Mouse (Mus musculus): ENCODE data around the gene Rab26.

Rab26 gene

DNA sequence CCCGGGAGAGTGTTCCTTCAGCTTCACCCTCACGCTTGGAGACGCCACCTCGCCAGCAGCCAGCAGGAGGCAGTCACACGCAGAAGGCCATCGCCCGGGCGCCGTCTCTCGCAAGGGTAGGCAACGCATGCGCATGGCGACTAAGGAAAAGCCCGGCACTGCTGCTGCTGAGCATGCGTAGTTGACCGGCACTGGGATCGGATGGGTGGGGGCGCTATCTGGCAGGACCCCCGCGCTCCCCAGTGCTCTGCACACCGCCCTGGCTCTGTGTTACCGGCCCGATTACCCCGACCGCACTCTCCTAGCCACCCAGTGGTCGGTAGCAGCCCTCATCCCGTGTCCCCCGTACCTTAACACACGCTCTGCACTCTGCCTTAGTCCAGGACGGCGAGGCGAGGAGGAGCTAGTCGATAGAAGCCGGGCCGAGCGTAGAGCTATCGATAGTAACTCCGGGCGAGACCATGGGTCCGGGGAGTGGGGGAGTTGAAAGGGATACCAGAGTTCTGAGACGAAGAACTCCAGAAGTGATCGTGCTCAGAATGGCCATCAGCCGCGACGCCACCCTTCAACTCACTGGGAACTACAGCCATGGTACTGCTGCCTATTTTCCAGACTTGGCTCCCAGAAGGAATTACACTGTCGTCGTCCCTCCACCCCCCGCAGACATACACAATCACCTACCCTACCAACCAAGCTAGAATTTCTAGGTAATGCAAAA is 55.2 kb downstream of the Rab26 start, which contains the start of gene Mlst8:
Gene Mlst8, minus strand, starts transcription at position 416 of the 718 bp plus-strand sequence.
- DNase-seq (ENCODE audit: low spot score): peak; percentile 97

DNA sequence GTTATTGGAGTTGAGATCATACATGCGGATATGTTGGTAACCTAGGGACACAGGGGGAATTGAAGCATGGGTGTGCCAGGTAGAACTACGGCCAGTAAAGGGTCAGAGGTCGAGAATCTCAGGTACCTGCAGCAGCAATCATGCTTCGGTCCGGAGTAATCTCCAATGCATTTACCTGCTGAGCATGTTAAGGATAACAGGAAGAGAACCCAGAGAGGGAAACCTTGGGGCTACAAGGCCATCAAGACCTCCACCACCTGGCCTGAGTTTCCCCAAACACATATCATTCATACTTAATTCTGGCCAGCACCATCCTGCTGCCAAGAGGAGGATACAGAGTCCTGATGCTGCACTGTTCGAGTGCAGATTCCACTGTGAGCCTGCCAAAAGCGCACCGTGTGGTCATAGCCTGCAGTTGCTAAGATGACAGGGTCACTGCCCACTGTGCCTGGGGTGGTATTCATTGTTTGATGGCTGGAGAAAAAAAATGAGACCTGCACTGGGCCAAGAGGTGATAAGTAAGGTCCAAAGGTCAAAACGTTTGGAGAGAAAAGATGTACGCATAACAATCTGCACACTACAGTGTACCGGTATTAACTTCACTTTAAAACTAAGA is 55.9 kb downstream of the Rab26 start:
- no peak for DNase-seq (ENCODE audit: low spot score)
